Mouse (Mus musculus) layer of hippocampus, postnatal 25 days (tissue): ENCODE results near the gene Cdc26. TPM values are rescaled to one million over a fixed set of nuclear protein-coding genes. Genes with fewer than 3 reads are reported as not detected.

ENCODE experiments used
- DNase-seq, 2 experiments: peaks; one replicate each; pipeline ENCODE4 v3.0.0; 2022; ENCODE audit warnings: mixed read lengths in 2 of 2, low spot score in 1 of 2; ENCODE audit errors: extremely low spot score in 1 of 2
- total RNA-seq, 2 experiments: library from RNA; stranded (reverse); gene quantifications; 2 replicates each; pipeline ENCODE4 v1.2.3; 2021

Gene Cdc26
- total RNA-seq, 2 experiments from 2014 or later, result 43.0 to 51.1 TPM

DNA sequence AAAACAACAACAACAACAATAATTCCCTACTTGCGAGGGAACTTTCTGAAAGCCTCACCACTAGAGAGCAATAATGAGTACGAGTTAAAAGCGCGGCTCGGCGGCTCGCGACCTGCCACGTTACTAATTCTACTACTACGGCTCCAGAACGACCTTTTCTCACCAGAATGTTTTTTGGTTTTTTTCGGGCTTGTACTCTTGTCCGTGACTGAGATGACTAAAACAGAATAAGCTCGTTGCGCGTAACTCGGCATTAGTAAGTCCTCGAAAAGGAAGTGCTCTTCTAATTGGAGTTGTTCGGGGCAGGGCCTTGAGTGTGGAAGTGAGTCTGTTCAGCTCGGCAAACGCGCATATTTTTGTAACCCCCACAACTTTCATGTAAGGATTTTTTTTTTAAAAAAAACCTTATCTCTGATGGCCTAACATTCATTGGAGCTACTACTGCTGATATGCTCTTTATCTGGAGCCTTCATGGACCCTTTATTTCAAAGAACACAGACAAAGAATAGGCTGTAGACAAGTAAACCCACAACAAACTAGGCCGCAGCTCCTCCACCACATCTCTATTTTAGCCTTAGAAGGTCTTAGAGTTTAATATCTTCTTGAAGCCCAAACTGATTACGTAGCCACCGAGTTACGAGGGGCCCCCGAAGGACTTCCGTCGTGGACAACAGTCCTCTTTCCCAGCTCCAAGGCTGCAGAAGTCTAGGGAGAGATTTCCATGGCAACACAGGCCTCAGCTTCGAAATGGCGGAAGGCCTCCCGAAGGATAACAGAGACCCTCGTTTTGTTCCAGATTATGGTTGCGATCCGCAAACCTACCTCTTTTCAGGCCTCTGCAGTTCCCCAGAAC, 486 bp downstream of the Cdc26 start:
- peak; percentile 28 to 37 for DNase-seq

DNA sequence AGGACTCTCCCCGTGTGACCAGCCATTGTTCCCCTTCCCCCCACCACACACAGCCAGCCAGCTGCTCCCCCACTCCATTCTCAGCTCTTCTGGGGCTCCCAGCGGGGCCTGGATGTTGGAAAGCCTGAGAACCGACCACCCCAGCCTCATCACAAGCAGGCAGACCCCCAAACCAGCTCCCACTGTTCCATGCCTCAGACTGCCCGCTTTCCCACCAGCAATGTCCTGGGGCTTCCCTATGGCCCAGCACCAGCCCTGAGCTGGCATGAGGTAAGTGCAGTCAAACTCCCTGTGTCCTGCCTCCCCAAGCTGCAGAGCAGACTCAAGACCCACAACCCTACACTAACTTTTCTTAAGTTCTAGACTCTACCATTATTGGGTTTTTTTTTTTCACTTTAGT, 2.3 kb downstream of the Cdc26 start:
- DNase-seq, result no peak

DNA sequence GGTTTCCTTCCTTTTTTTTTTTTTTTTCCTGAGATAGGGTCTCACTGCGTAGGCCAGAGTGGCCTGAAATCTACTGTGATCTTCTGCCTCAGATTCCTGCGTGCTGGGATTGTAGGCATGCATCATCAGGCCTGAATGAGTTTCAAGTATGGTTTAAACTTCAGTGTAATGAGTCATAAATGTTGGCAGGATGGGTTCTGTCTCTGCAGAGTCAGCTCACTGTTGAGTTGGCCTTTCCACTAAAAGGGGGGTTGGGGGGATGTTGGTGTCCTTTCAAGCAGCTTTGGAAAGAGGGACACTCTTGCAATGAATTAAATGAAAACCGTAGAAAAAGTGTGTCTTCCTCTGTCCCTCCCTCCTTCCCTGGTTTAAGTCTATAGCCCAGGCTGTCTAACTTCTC, 9.5 kb downstream of the Cdc26 start:
- DNase-seq, result no peak

DNA sequence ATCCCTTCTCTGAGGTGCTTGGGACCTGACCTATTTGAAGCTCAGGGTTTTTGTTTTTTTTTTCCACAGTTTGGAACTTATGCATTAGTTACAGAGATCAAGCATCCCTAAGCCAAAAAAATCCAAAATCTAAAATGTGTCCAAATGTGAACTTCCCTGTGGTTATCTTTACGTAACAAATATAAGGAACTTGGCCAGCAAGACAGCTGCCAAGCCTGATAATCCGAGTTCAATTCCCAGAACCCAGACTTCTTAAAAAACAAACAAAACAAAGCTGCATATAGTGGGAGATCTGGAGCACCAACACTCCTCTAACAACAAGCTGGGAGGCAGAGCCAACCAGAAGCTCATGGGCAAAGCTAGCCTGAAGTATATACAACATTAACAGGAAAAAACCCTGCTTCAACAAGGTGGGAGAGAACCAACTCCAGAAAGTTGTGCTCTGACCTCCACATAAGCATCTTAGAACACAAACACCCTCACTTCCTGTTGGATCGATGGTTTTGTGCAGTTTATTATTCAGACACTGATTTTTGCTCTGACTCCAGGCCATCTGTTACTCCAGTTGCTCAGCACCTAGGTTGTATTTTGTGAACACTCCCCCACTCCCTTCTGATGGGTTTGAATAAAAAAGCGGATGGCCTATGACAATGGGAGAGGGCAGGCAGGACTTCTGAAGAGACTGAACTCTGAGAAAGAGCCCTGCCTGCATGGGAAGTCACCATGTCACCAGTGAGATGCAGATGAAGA, 10.7 kb downstream of the Cdc26 start:
- DNase-seq, result no peak

DNA sequence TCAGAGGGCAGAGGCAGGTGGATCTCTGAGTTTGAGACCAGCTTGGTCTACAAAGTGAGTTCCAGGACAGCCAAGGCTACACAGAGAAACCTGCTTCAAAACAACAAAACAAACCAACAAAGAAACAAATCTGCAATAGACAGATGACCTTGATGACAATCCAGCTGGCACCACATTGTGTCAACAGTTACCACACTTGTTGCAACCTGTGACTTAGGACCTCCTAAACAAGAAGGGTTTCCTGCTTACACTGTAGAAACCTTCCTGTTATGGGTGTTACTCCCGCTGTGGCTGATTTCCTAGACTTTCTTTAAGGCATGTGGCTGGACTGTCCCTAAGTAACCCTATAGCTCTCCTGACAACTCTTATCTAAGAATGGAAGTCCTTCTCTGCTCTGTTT, 12.6 kb downstream of the Cdc26 start:
- no peak for DNase-seq

DNA sequence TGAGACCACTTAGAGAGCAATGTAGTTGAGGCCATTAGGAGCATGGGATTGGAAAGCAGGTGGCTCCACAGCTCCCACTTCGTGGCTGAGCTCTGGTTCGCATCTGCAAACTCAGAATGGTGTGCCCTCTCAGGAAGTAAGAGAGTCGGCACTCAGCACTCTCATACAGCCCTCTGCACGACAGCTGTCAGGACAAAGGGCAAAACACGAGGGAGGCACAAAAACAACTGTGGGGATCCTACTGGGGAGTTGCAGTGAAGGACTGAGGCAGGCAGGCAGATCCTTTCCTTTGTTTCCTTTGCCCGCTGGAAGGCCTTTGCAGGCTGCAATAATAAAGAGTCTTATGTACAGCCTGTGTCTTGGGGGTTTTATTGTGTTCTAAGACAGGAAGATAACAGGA, 15.0 kb downstream of the Cdc26 start:
- no peak for DNase-seq

DNA sequence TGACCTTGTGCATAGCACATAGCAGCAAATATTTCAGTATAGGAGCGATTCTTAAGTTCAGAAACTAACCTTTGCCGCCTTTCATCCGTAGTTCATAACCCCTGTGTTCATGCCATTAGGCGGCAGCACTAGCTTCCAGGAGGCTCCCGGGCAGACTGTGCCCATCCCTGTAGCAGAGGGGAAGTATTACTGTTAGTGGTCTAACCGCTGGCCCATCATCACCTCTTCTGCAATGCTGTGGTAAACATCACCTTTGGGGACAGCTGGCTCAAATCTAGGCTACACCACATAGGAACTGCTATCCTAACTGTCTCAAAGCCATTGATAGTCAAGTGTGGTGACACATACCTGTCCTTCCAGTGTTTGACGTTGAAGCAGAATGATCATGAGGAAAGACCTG, 16.6 kb downstream of the Cdc26 start:
- DNase-seq, result no peak

DNA sequence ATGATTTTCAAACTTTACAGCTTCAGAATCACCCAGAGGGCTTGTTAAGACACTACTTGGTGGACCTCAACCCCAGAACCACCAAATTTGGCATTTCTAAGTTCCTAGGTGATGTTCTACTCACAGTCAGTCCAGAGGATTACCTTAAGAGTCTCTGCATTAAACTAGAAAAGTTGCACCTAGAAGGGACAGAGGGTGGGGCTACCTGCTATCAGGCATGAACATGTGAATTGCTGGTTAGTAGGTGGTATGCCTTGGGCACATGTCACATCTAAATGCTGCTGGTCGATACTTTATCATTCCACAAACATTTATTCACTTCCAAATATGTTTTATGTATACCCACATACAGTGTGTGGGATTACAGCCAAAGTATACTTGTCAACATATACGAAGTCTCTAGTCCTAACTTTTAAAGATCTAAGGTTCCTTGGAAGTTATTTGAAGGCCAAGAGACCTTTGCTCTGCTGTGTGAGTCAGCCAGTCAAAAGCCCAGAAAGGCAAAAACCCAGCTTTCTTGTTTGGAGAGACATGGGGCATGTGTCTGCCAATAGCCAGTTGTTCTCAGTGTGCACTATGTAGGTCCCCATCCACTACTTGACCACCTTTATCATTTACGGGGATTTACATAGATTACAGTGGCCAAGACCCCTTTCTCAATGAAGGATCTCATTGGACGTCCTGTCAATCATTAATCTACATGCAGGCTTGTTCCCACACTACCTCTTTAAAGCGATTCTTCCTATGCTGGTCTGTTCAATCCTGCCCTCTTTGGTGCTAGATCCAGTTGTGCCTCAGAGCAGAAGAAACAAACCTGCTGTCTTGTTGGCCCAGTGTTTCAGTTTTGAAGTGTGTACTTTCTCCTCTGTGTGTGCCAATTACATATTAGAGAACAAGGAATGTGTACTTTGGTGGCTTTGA, 18.6 kb downstream of the Cdc26 start:
- no peak for DNase-seq

DNA sequence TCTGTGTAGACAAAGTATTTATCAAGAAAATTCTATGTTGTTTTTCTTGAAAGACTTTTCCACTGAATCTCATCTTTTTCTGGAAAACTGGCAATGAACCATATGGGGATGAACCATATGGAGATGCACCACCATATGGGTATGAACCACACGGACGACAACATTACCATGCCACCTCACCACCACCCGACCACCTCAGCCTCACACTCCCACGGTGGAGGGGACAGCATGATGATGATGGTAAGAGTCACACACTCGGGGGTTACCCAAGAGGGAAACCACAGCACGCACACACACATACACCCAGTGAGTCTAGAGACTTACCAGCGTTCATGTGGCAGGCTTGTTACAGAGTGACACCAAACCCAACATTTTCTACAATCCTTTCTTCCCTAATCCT, 23.0 kb downstream of the Cdc26 start:
- DNase-seq, result no peak

GRCm38 (mm10) chr4:62384159-62384558, 24.3 kb downstream of the Cdc26 start:
- no peak for DNase-seq

DNA sequence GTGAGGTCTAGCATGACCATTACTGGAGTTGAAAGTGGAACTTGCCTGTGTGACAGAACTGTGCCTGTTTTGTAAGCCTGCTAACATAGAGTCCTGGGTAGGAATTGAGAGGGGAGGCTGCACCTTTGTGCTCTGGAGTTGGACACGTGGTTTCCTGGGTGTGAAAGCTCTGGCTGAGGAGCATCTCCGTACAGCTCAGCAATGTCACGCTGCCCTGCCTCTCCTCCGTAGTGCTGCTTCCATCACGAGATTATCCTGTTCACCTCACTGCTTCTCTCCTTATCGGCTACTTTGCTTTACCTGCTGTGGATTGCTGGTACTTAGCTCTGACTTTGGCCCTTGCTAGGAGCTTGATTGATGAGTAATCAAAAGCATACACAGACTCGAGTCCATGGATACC, 24.7 kb downstream of the Cdc26 start:
- no peak for DNase-seq

- no peak for DNase-seq
Measured at GRCm38 (mm10) chr4:62383207-62383606, 25.2 kb downstream of the Cdc26 start.

GRCm38 (mm10) chr4:62379724-62380381, 28.6 kb downstream of the Cdc26 start:
- DNase-seq, result no peak

DNA sequence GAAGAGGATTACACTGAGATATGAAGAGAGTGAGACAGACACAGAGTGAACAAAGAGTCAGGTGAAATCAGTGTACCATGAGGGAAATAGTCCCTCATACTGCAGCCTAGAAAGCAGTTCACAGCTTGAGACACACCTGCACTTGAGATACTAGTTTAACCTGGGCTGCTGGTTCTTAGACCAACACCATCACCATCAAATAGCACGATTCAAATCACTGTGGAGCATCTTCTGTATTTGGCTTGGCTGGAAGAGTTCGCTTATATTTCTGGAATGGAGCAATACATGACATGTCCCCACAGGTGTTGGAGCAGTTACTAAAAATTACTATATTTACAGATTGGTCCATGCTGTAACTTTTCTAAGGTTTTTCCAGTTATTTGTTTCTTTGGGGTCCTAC, 32.3 kb downstream of the Cdc26 start:
- DNase-seq, result no peak

DNA sequence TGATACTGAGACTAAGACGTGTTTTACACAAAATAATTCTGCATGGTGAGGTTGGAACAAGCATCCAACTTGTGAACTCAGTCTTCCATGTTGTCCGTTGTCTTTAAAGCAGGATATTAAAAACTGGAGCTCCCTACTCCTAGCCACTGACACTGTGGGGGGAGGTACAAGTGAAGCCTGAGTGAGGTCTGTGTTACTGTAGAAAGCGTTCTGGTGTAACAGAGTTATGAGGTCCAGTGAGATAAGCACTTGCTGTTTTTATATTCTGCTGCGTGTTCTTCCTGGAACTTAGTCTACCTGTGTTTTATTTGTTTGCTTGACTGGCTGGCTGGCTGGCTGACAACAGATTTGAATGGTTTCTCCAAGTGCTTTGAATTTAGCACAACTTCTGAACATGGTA, 34.1 kb downstream of the Cdc26 start:
- DNase-seq, result no peak

GRCm38 (mm10) chr4:62373668-62374067, 34.8 kb downstream of the Cdc26 start:
- DNase-seq, result no peak

GRCm38 (mm10) chr4:62372818-62373520, 35.5 kb downstream of the Cdc26 start:
- no peak for DNase-seq

DNA sequence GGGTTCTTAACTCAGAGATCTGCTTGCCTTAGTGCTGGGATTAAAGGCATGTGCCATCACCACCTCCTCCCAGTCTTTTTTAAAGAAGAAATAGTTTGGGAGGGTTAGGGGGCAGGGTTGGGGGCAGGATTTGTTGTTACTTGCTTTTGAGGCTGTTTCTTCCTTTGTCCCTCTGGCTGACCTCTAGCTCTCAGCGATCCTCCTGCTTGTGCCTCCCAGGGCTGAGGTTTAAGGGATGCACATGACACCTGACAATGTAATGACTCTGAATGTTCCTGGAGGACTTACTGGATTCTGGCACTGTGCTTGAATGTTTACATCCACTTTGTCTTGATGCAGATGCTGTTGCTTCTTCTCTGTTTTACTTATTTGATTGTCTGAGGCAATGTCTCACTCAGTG, 36.0 kb downstream of the Cdc26 start:
- DNase-seq, result no peak

DNA sequence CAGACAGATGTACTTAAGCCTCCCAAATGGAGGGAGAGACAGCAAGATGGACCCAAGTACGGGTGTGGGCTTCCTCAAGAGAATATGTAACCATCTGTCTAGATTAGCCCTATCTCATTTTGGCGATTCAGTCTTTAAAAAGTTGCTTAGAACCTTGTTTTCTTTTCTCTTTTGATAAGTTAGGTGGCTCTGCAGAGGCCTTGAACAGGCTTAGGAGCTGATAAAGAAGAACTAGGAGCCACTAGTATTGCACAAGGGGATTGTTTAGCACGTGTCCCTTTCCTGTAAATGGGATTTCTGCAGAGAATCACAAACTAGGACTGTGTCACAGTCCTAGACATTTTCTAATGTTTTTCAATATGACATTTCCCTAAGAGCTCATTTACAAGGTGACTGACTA, 39.4 kb downstream of the Cdc26 start:
- DNase-seq, result no peak

DNA sequence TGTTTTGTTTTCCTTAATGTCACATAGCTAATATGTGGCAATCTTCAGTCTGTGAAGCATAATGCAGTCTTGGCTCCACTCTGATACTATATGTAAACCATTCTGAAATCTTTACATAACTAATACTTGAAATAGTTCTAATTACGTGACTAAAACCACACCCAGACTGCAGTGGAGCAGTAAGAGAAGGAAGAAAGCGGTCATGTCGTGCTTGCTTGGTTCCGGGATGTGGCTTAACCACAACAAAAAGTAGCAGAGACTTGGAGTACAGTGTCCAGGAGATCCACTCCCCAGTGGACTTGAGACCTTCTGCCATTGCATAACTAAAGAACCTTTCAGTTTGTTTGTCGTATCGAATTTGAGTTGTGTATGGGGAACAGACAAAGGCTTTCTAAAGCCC, 40.9 kb downstream of the Cdc26 start:
- DNase-seq, result no peak
